Mouse (Mus musculus) hindbrain, embryonic 15.5 days (tissue): ENCODE data around the gene Cyb561. TPM values are rescaled to one million over a fixed set of nuclear protein-coding genes. Genes with fewer than 3 reads are reported as not detected.

Experiments used
- ATAC-seq: fragments of 200-750 bp; cut with Nextera tagmentation; 2 replicates; pipeline ENCODE4 v1.8.0; 2017; ENCODE audit warnings: low read depth, moderate number of reproducible peaks, moderate TSS enrichment; ENCODE audit not compliant: low FRiP score
- H3K27ac ChIP-seq: fragments of 300-500 bp; sonication (generic); replicated peaks from 2 replicates; pipeline ENCODE4 v1.5.1; 2015; ENCODE audit warnings: mild to moderate bottlenecking, inconsistent platforms
- H3K27me3 ChIP-seq: fragments of 300-500 bp; sonication (generic); 2 replicates; pipeline ENCODE4 v1.6.1; 2015; ENCODE audit warnings: control low read depth, inconsistent platforms
- H3K36me3 ChIP-seq: fragments of 300-500 bp; sonication (generic); 2 replicates; pipeline ENCODE4 v1.6.1; 2015; ENCODE audit warnings: control low read depth, inconsistent platforms
- H3K4me1 ChIP-seq: fragments of 300-500 bp; sonication (generic); replicated peaks from 2 replicates; pipeline ENCODE4 v1.6.1; 2015; ENCODE audit warnings: control low read depth, inconsistent platforms
- H3K4me2 ChIP-seq: fragments of 300-500 bp; sonication (generic); 2 replicates; pipeline ENCODE4 v1.6.1; 2015; ENCODE audit warnings: moderate library complexity, mild to moderate bottlenecking, inconsistent platforms
- H3K4me3 ChIP-seq: fragments of 300-500 bp; sonication (generic); 2 replicates; pipeline ENCODE4 v1.5.1; 2015; ENCODE audit warnings: mild to moderate bottlenecking, inconsistent platforms
- H3K9ac ChIP-seq: fragments of 300-500 bp; sonication (generic); 2 replicates; pipeline ENCODE4 v1.6.1; 2015; ENCODE audit warnings: inconsistent platforms
- H3K9me3 ChIP-seq: fragments of 300-500 bp; sonication (generic); 2 replicates; pipeline ENCODE4 v1.6.1; 2016; ENCODE audit warnings: control low read depth, inconsistent platforms
- WGBS: fragments of 180-500 bp; shearing (Covaris S2); methylation state at CpG from one replicate; pipeline ENCODE4 v1.1.7; 2015; 5-methylcytosine and 5-hydroxymethylcytosine counted together
- polyA plus RNA-seq: library from polyadenylated mRNA; unstranded; fragments of >200 nt; fragmentation: Nextera tagmentation; extraction: Ambion mirVana; gene quantifications from 2 replicates; pipeline ENCODE4 v1.2.1, GENCODE M21; 2015

The Cyb561 gene
- polyA plus RNA-seq, 1 experiment from 2014 or later = 58.4 TPM

DNA sequence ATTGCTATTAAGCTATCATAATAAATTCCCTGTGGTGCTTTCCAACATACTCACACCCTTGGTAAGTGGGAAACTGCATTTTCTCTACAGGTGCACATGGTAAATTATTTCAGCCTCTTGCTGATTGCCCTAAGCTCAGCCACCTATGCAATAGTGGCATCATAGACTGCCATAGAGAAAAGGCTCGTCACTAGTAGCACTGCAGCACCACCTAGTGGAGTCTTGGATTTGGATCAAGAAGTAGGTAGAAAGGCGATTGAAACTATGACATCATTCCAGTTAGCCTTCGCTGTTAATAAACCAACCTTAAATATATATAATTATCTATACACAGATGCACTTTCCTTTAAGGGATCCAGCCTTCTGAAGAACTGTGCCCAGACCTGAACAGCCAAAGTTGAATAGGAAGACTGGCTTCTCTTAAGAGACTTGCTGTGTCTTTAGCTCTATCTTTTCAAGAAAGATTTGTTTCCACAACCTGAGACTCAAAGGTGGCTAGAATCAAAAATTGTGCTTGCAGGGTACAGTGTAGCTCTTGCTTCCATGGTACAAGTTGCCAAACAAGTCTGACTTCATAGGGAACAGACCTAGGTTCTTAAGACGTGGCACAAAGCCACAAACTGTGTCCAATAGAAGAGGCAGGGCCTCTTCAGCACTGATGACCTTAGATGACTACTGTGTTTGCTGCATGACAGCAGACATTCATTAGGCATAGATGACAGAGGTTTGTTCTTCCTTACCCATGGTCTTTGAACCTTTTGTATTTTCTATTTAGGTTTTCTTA is 41.4 kb downstream of the Cyb561 start:
- Histone ChIP-seq H3K36me3 (peaks cover 53% of the 10 kb centered on the region), H3K9me3 (no peaks in the 10 kb centered on the region), H3K27me3 (no peaks in the 10 kb centered on the region), H3K27ac (no peak overlapping the region), H3K4me3 (no peak overlapping the region), H3K9ac (0 out of 2 replicates have a peak overlapping the region, but pooled peaks have one; percentile 3), H3K4me2 (no peak overlapping the region), H3K4me1 (no peaks in the 10 kb centered on the region)
- WGBS = 37% methylated on average over 4 of the region's 4 CpGs
- peak; percentile 79 for ATAC-seq

GRCm38 (mm10) chr11:105911149-105911548 is 42.0 kb downstream of the Cyb561 start:
- no peak overlapping the region for H3K9ac ChIP-seq
- no peaks in the 10 kb centered on the region for H3K9me3 ChIP-seq
- no peak overlapping the region for H3K4me2 ChIP-seq
- H3K36me3 ChIP-seq = peaks cover 47% of the 10 kb centered on the region
- H3K27me3 ChIP-seq = no peaks in the 10 kb centered on the region
- 0 out of 2 replicates have a peak, but pooled peaks have one; percentile 54 for ATAC-seq
- H3K4me1 ChIP-seq = no peaks in the 10 kb centered on the region
- H3K27ac ChIP-seq = no peak overlapping the region
- no peak overlapping the region for H3K4me3 ChIP-seq

DNA sequence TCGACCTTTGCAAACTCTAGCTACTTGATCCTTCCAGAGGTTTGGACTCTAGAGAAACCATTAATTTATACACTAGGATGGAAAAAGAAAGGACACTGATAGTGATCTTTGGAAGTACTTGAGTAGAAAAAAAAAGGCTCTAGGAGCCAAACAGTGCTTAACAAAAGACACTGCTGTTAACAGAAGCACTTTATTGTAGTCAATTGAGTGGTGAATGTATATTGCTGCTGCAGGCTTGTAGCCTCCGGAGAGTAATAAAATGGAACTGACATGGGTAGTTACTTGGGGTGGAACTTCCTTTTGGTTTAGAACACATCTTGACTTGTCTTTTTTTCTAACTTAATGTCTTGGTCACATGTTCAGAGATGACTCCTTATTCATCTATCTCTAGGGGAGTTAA is 43.5 kb downstream of the Cyb561 start:
- no peak for ATAC-seq

DNA sequence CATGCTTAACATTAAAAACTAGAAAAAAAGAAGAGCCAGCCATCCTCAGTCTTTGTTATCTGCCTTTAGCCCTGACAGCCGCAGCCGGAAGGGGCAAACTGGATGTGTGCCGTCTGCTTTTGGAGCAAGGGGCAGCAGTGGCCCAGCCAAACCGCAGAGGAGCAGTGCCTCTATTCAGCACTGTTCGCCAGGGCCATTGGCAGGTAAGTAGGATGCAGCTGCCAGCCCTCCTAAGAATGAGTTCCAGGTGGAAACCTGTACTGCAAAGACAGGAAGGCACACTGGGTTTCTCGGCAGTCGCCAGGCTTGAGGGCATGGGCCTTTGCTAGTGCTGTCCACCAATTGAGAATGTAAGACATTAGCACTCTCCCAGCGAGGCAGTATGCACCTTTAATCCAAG is 44.2 kb downstream of the Cyb561 start:
- no peak for ATAC-seq
- peaks cover 37% of the 10 kb centered on the region for H3K36me3 ChIP-seq
- no peaks in the 10 kb centered on the region for H3K27me3 ChIP-seq
- H3K27ac ChIP-seq = no peak overlapping the region
- no peak overlapping the region for H3K4me2 ChIP-seq
- no peaks in the 10 kb centered on the region for H3K9me3 ChIP-seq
- H3K4me1 ChIP-seq = no peaks in the 10 kb centered on the region
- no peak overlapping the region for H3K4me3 ChIP-seq
- 84% methylated on average over 8 of the region's 8 CpGs for WGBS
- no peak overlapping the region for H3K9ac ChIP-seq

More for the DNA sequence above, 43.5 kb downstream of the Cyb561 start:
- no peak overlapping the region for H3K9ac ChIP-seq
- WGBS = 58% methylated on average over 2 of the region's 2 CpGs
- peaks cover 42% of the 10 kb centered on the region for H3K36me3 ChIP-seq
- H3K27ac ChIP-seq = no peak overlapping the region
- no peak overlapping the region for H3K4me2 ChIP-seq
- no peaks in the 10 kb centered on the region for H3K9me3 ChIP-seq
- no peaks in the 10 kb centered on the region for H3K27me3 ChIP-seq
- no peak overlapping the region for H3K4me3 ChIP-seq
- no peaks in the 10 kb centered on the region for H3K4me1 ChIP-seq

DNA sequence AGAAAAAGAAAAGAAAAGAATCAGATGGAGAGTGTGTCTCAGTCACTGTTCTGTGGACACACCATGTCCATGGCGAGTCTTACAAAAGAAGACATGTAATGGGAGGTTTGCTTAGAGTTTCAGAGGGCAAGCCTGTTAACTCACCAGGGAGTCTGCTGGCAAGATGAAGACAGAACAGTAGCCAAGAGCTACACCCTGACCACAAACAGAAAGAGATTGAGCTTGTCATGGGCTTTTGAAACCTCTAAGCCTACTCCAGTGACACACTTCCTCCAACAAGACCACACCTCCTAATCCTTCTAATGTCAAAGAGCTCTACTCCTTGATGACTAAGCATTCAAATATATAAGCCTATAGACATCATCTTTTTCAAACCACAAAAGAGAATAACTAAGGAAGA is 45.8 kb downstream of the Cyb561 start:
- H3K4me1 ChIP-seq = no peaks in the 10 kb centered on the region
- H3K27me3 ChIP-seq = no peaks in the 10 kb centered on the region
- H3K9me3 ChIP-seq = no peaks in the 10 kb centered on the region
- no peak overlapping the region for H3K9ac ChIP-seq
- H3K27ac ChIP-seq = no peak overlapping the region
- no peak for ATAC-seq
- H3K4me3 ChIP-seq = no peak overlapping the region
- 68% methylated on average over 1 of the region's 1 CpGs for WGBS
- no peak overlapping the region for H3K4me2 ChIP-seq
- H3K36me3 ChIP-seq = peaks cover 32% of the 10 kb centered on the region

GRCm38 (mm10) chr11:105905529-105906213 is 47.5 kb downstream of the Cyb561 start:
- Histone ChIP-seq H3K4me1 (no peaks in the 10 kb centered on the region), H3K9ac (no peak overlapping the region), H3K4me2 (no peak overlapping the region), H3K9me3 (no peaks in the 10 kb centered on the region), H3K4me3 (no peak overlapping the region), H3K27ac (no peak overlapping the region), H3K36me3 (peaks cover 31% of the 10 kb centered on the region), H3K27me3 (no peaks in the 10 kb centered on the region)
- WGBS = 77% methylated on average over 4 of the region's 4 CpGs
- no peak for ATAC-seq

DNA sequence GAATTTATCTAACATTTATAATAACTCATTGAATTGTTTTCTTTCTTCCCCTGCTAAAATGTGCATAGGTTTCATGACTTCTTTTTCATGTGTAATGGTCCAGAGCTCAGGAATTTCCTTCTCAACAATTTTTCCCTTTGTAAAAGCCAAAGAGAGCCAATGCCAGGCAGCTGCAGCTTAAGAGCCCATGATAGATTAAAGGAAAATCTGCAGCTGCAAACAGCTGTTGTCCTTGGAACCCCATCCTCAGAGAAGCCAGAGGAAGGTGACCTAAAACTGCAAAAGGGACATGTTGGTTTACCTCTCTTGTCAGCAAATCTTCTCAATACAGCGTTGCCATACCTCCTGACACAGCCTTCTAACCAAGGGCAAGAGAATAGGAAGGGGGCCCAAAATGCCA is 50.2 kb downstream of the Cyb561 start:
- H3K4me1 ChIP-seq = no peaks in the 10 kb centered on the region
- H3K9ac ChIP-seq = no peak overlapping the region
- no peaks in the 10 kb centered on the region for H3K27me3 ChIP-seq
- no peak for ATAC-seq
- H3K4me2 ChIP-seq = no peak overlapping the region
- H3K27ac ChIP-seq = no peak overlapping the region
- no peaks in the 10 kb centered on the region for H3K9me3 ChIP-seq
- peaks cover 27% of the 10 kb centered on the region for H3K36me3 ChIP-seq
- WGBS = 81% methylated on average over 1 of the region's 1 CpGs
- no peak overlapping the region for H3K4me3 ChIP-seq

GRCm38 (mm10) chr11:105901501-105901900 is 51.6 kb downstream of the Cyb561 start:
- H3K36me3 ChIP-seq = peaks cover 36% of the 10 kb centered on the region
- WGBS = 79% methylated on average over 2 of the region's 2 CpGs

DNA sequence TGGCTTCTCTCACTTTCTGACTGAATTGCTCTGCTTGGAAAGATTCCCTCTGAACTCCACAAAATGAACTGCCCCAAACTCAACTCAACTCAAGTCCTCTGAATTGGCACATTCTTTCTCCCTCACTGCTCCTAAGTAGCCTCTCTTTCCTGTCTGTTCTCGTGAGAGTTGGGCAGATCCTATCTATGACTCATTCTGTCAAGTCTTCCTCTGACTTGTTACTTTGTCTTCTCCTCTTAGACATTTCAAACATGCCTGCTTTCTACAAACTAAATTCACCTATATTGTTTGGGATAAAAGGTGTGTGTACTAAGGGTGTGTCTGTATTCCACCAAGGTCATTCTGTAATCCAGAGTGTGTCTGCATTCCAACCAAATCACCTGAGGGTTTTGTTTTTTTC is 54.0 kb downstream of the Cyb561 start:
- ATAC-seq = no peak
- H3K4me2 ChIP-seq = no peak overlapping the region
- H3K4me1 ChIP-seq = no peaks in the 10 kb centered on the region
- WGBS = 39% methylated on average over 1 of the region's 1 CpGs
- peaks cover 38% of the 10 kb centered on the region for H3K36me3 ChIP-seq
- no peaks in the 10 kb centered on the region for H3K9me3 ChIP-seq
- no peak overlapping the region for H3K9ac ChIP-seq
- H3K4me3 ChIP-seq = no peak overlapping the region
- no peak overlapping the region for H3K27ac ChIP-seq
- H3K27me3 ChIP-seq = no peaks in the 10 kb centered on the region

More at GRCm38 (mm10) chr11:105901501-105901900, 51.6 kb downstream of the Cyb561 start:
- Histone ChIP-seq H3K4me2 (no peak overlapping the region), H3K27ac (no peak overlapping the region), H3K9me3 (no peaks in the 10 kb centered on the region), H3K9ac (no peak overlapping the region), H3K4me3 (no peak overlapping the region), H3K27me3 (no peaks in the 10 kb centered on the region), H3K4me1 (no peaks in the 10 kb centered on the region)
- no peak for ATAC-seq

DNA sequence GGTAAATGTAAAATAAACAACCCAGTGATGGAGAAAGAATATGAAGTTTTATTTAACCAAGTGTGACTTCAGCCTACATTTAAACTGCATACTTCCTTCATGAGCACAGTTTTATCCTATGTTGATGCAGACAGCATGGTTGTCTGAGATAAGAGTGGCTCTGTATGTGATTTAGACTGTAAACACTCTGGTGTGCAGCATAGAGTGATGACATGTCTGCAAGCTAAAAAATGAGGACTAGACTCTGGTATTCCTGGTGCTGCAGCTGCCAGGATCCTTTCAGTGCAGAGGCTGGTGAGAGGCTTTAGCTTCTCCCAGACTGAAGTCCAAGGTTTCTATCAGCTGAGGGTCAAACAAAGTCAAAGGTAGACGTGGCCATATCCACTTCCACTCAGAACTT is 65.9 kb downstream of the Cyb561 start:
- no peak overlapping the region for H3K4me3 ChIP-seq
- no peak for ATAC-seq
- no peak overlapping the region for H3K27ac ChIP-seq
- no peaks in the 10 kb centered on the region for H3K4me1 ChIP-seq
- peaks cover 24% of the 10 kb centered on the region for H3K36me3 ChIP-seq
- H3K9ac ChIP-seq = no peak overlapping the region
- 71% methylated on average over 1 of the region's 1 CpGs for WGBS
- no peak overlapping the region for H3K4me2 ChIP-seq
- H3K27me3 ChIP-seq = no peaks in the 10 kb centered on the region
- no peaks in the 10 kb centered on the region for H3K9me3 ChIP-seq

GRCm38 (mm10) chr11:105885558-105885957 is 67.6 kb downstream of the Cyb561 start:
- 92% methylated on average over 1 of the region's 1 CpGs for WGBS
- H3K27ac ChIP-seq = no peak overlapping the region
- H3K4me2 ChIP-seq = no peak overlapping the region
- ATAC-seq = no peak
- no peak overlapping the region for H3K9ac ChIP-seq
- no peaks in the 10 kb centered on the region for H3K4me1 ChIP-seq
- H3K4me3 ChIP-seq = no peak overlapping the region
- H3K9me3 ChIP-seq = no peaks in the 10 kb centered on the region
- no peaks in the 10 kb centered on the region for H3K27me3 ChIP-seq
- peaks cover 28% of the 10 kb centered on the region for H3K36me3 ChIP-seq
